Mouse (Mus musculus): ENCODE measurements around the gene Numbl.

- no peak for TF ChIP-seq CTCF (IDR thresholded peaks at IDR 0.05; ENCODE audit: control insufficient read depth, insufficient read depth, insufficient read length)
- TF ChIP-seq MAX (IDR thresholded peaks at IDR 0.05) = no peak
- no peak for TF ChIP-seq CEBPB (IDR thresholded peaks at IDR 0.05; ENCODE audit: low read depth)
- TF ChIP-seq MYOD1 (IDR thresholded peaks at IDR 0.05; ENCODE audit: control insufficient read depth, insufficient read length, low read depth) = no peak
- TF ChIP-seq USF1 (IDR thresholded peaks at IDR 0.05; ENCODE audit: low read depth) = no peak
- no peak for TF ChIP-seq FOSL1 (IDR thresholded peaks at IDR 0.05; ENCODE audit: insufficient read depth, low read length, poor library complexity, severe bottlenecking)
Measured at GRCm38 (mm10) chr7:27324928-27325327, 66.7 kb downstream of the Numbl start.
